ENCODE assay signal across 21 mouse cellular contexts in the genomic region with DNA sequence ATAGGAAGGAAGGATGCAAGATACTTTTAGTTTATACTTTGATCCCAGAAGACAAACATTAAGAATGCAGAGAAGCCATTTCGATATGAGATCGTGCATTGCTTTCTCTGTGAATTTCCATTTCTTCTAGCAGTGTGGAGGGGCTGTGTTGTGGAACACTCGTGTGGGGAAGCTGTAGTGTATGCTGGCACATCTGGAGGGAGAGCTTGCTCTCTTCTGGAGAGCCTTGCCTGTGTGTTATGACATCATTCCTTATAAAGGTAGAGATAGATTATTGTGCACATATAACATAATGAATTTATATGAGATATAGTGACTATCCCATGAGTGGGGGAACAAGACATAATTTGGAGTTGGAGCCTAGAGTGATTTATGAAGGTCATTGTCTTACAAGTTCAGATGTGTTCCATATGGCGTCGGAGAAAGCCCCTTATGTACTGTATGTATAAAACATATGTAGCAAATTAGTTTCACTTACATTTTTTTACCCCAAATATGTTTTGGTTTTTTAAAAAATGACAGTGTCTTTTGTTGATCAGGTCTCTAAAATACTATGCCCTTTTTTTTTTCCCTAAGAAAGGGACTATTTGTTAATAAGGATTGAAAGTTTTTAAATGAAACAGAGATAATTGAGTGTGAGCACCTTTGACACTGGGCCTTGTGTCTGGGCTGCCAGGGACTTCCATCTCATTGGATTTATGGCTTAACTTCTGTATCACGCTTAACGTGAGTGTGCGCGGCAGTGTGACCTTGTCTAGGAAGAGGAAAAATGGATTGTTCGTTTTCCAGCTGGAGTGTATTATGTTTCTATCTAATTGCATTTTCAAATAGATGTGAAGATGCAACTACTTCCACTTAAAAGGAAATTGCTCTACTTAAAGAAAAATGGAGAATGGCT.
A peak's percentile ranks its signal among the peaks of the same experiment; 100 is the strongest.
DNase-seq lines count a peak whose midpoint lies in the region; ATAC-seq and TF ChIP-seq lines count a peak whose summit lies in the region.
"Had no signal": no experiment of that assay in that cellular context is flagged by ENCODE, and none has a peak within 500 bp of the region (broad histone marks: within the 10 kb centered on the region; RNA-seq: fewer than 3 reads in every experiment).

No protein-coding gene starts in this region.

- no peaks in the 10 kb centered on the region for H3K27me3 ChIP-seq in kidney, postnatal 0 days (ENCODE audit: insufficient read depth, low read length)
- no peaks in the 10 kb centered on the region for H3K27me3 ChIP-seq in kidney, embryonic 15.5 days
- no peaks in the 10 kb centered on the region for H3K27me3 ChIP-seq in limb, embryonic 15.5 days
- H3K27me3 ChIP-seq: forebrain, embryonic 13.5 days; midbrain, embryonic 12.5 days had no signal

- H3K27ac ChIP-seq in kidney, postnatal 0 days: no peak overlapping the region
- H3K27ac ChIP-seq in kidney, embryonic 15.5 days: no peak overlapping the region
- peak overlapping the region; percentile 69; the same call in 1 of the 2 replicates for H3K27ac ChIP-seq in embryonic fibroblast, embryonic 13.5 days (ENCODE audit: insufficient read depth, low read length)
- no peak overlapping the region for H3K27ac ChIP-seq in limb, embryonic 15.5 days
- H3K27ac ChIP-seq: forebrain, embryonic 13.5 days; hindbrain, postnatal 0 days; midbrain, embryonic 12.5 days had no signal

- TF ChIP-seq POLR2A in embryonic fibroblast, embryonic 13.5 days (IDR thresholded peaks at IDR 0.05; ENCODE audit: low read depth, low read length): no peak

- WGBS in kidney, postnatal 0 days: 39% methylated on average over 10 of the region's 10 CpGs
- WGBS in kidney, embryonic 15.5 days: 33% methylated on average over 10 of the region's 10 CpGs
- 50% methylated on average over 10 of the region's 10 CpGs for WGBS in limb, embryonic 15.5 days

- no peak overlapping the region for H3K4me2 ChIP-seq in kidney, postnatal 0 days (ENCODE audit: low read length)
- H3K4me2 ChIP-seq in kidney, embryonic 15.5 days: no peak overlapping the region
- H3K4me2 ChIP-seq in limb, embryonic 15.5 days: no peak overlapping the region
- H3K4me2 ChIP-seq: forebrain, embryonic 13.5 days; heart, embryonic 11.5 days; liver, embryonic 11.5 days; midbrain, embryonic 12.5 days had no signal

- peak; percentile 26 for DNase-seq in kidney, postnatal 0 days (ENCODE audit: low spot score)
- DNase-seq in embryo, embryonic 11 days: peak; percentile 46
- DNase-seq in left cerebral cortex, adult 8-10 months (ENCODE audit: low spot score in 2 of 2): no peak
- DNase-seq in layer of hippocampus, postnatal 14 days (ENCODE audit: low spot score in 2 of 2): no peak
- DNase-seq: adrenal gland, adult 2 months; cerebellum, adult 11 months; cerebellum, postnatal 10 days; gastrocnemius, postnatal 10 days; kidney, postnatal 10 days; liver, postnatal 0 days; lung, postnatal 10 days; thymus, postnatal 25 days had no signal

- H3K36me3 ChIP-seq in kidney, postnatal 0 days (ENCODE audit: insufficient read depth, low read length): no peaks in the 10 kb centered on the region
- H3K36me3 ChIP-seq in kidney, embryonic 15.5 days: no peaks in the 10 kb centered on the region
- H3K36me3 ChIP-seq in limb, embryonic 15.5 days: no peaks in the 10 kb centered on the region
- H3K36me3 ChIP-seq: midbrain, embryonic 12.5 days had no signal

- no peak overlapping the region for H3K4me3 ChIP-seq in kidney, postnatal 0 days (replicated peaks; ENCODE audit: low read depth, low read length)
- H3K4me3 ChIP-seq in kidney, embryonic 15.5 days (replicated peaks): no peak overlapping the region
- no peak overlapping the region for H3K4me3 ChIP-seq in embryonic fibroblast, embryonic 13.5 days (ENCODE audit: insufficient read depth, low read length)
- H3K4me3 ChIP-seq in limb, embryonic 15.5 days: no peak overlapping the region
- H3K4me3 ChIP-seq: forebrain, embryonic 13.5 days; midbrain, embryonic 12.5 days had no signal

- H3K9ac ChIP-seq in kidney, postnatal 0 days (ENCODE audit: low read depth, low read length): no peak overlapping the region
- H3K9ac ChIP-seq in kidney, embryonic 15.5 days: no peak overlapping the region
- H3K9ac ChIP-seq in limb, embryonic 15.5 days: no peak overlapping the region
- H3K9ac ChIP-seq: forebrain, embryonic 13.5 days; liver, postnatal 0 days; midbrain, embryonic 12.5 days had no signal

- ATAC-seq in kidney, postnatal 0 days (replicated peaks; ENCODE audit: low FRiP score, low read depth): no peak
- ATAC-seq in kidney, embryonic 15.5 days (replicated peaks; ENCODE audit: low FRiP score): no peak
- peak; percentile 40; the same call in 1 of the 2 replicates for ATAC-seq in limb, embryonic 15.5 days (ENCODE audit: insufficient number of reproducible peaks, low FRiP score, low TSS enrichment, low read depth)
- ATAC-seq: forebrain, embryonic 13.5 days; hindbrain, postnatal 0 days; intestine, postnatal 0 days; liver, postnatal 0 days had no signal

- H3K4me1 ChIP-seq in kidney, postnatal 0 days (replicated peaks; ENCODE audit: insufficient read depth, low read length): no peaks in the 10 kb centered on the region
- H3K4me1 ChIP-seq in kidney, embryonic 15.5 days: no peaks in the 10 kb centered on the region
- H3K4me1 ChIP-seq in embryonic fibroblast, embryonic 13.5 days (ENCODE audit: control insufficient read depth, insufficient read depth, low read length): peaks cover 9% of the 10 kb centered on the region
- 0 out of 2 replicates have a peak, but pooled peaks cover 2% of the 10 kb centered on the region for H3K4me1 ChIP-seq in limb, embryonic 15.5 days
- H3K4me1 ChIP-seq: forebrain, embryonic 13.5 days; midbrain, embryonic 12.5 days had no signal

- TF ChIP-seq CTCF in kidney, postnatal 0 days (IDR thresholded peaks at IDR 0.05; ENCODE audit: low read depth): no peak
- no peak for TF ChIP-seq CTCF in embryonic fibroblast, embryonic 13.5 days (IDR thresholded peaks at IDR 0.05; ENCODE audit: borderline replicate concordance, insufficient read depth, low read length)

- no peaks in the 10 kb centered on the region for H3K9me3 ChIP-seq in kidney, postnatal 0 days (replicated peaks; ENCODE audit: low read length)
- H3K9me3 ChIP-seq in kidney, embryonic 15.5 days (replicated peaks): no peaks in the 10 kb centered on the region
- H3K9me3 ChIP-seq in limb, embryonic 15.5 days: no peaks in the 10 kb centered on the region
- H3K9me3 ChIP-seq: forebrain, embryonic 13.5 days; midbrain, embryonic 12.5 days had no signal

Comparison
In these comparisons a context has a peak if more than half of its experiments do, and no peak if none do; other contexts are left out.
1. DNase-seq: peak in kidney, postnatal 0 days (single experiment) and embryo, embryonic 11 days (single experiment); none in left cerebral cortex, adult 8-10 months (0 of 2) and layer of hippocampus, postnatal 14 days (0 of 2).